Mouse (Mus musculus) testis, adult 2 months (tissue): Measurements from ENCODE around the gene Ormdl2. TPM values are rescaled to one million over a fixed set of nuclear protein-coding genes. Genes with fewer than 3 reads are reported as not detected.

ENCODE experiments used
- H3K27ac ChIP-seq: fragments of 200-500 bp; 2 replicates; pipeline ENCODE4 v1.5.1; 2012; ENCODE audit warnings: low read depth, low read length; ENCODE audit not compliant: control insufficient read depth, insufficient read depth
- H3K27me3 ChIP-seq: fragments of 200-500 bp; 2 replicates; pipeline ENCODE4 v1.6.1; 2012; ENCODE audit warnings: mild to moderate bottlenecking, low read length, moderate library complexity; ENCODE audit not compliant: control insufficient read depth, insufficient read depth
- H3K36me3 ChIP-seq: fragments of 200-500 bp; 2 replicates; pipeline ENCODE4 v1.6.1; 2012; ENCODE audit warnings: mild to moderate bottlenecking, low read length; ENCODE audit not compliant: control insufficient read depth, insufficient read depth
- H3K4me1 ChIP-seq: fragments of 200-500 bp; 2 replicates; pipeline ENCODE4 v1.6.1; 2012; ENCODE audit warnings: low read length; ENCODE audit not compliant: control insufficient read depth, insufficient read depth
- H3K4me3 ChIP-seq: fragments of 200-500 bp; 2 replicates; pipeline ENCODE4 v1.5.1; 2012; ENCODE audit warnings: low read depth, mild to moderate bottlenecking, low read length, moderate library complexity, mixed read lengths; ENCODE audit not compliant: control insufficient read depth
- CTCF ChIP-seq: fragments of 200-500 bp; IDR thresholded peaks from 2 replicates; pipeline ENCODE4 v1.5.1; 2012; ENCODE audit warnings: low read depth, mild to moderate bottlenecking, inconsistent platforms, low read length, moderate library complexity; ENCODE audit not compliant: control insufficient read depth, insufficient read depth, insufficient replicate concordance
- POLR2A ChIP-seq: fragments of 200-500 bp; IDR thresholded peaks from 2 replicates; pipeline ENCODE4 v1.6.1; 2012; ENCODE audit warnings: low read depth, mild to moderate bottlenecking, inconsistent platforms, low read length, moderate library complexity; ENCODE audit not compliant: control insufficient read depth
- polyA plus RNA-seq: library from polyadenylated mRNA; depleted of rRNA; stranded (reverse); fragments of >200 nt; gene quantifications from 2 replicates; pipeline ENCODE4 v1.2.3, GENCODE M21; 2012; rRNA removed

Ormdl2 gene
- 77.4 and 91.8 TPM in 2 replicates for polyA plus RNA-seq

DNA sequence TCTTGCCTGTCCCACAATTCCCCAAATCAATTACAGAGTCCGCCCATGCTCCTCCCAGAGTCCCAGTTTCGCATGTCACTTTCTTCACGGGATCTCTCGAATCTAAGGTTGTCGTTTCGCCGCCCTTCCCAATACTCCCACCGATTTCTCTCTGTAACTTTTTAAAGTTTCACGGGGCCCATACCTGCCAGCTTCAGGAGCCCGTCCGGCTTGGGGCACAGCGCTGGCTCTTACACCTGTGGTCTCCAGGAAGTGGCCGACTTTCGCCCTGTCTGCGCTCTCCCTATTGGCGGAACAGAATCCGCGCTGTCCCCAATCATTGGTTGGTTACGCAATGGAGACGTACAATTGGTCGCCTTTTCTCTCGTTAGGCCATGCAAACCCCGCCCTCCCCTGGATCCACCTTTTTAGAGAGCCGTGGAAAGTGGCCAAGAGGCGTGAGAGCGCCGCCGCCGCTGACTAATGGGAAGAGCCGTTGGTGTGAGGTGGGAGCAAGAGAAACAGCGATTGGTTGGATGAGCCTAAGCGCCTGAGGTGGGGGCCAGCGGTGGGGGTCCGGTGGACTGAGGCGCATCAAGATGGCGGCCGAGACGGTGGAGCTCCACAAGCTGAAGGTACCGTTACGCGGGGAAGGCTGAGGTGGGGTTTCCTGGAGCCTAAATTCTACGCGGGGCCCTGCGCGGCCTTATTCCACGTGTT lies at the start of gene Ormdl2:
TSS of gene Ormdl2 (minus strand) at position 288 of the 699 bp plus-strand sequence.
- Histone ChIP-seq H3K36me3 (peaks cover 5% of the 10 kb centered on the region), H3K27ac (peak within 1 kb of the TSS; percentile 96), H3K4me3 (peak within 1 kb of the TSS; percentile 93), H3K27me3 (no peaks in the 10 kb centered on the region), H3K4me1 (no peaks in the 10 kb centered on the region)
- TF ChIP-seq CTCF (no peak), POLR2A (peak; percentile 65)

DNA sequence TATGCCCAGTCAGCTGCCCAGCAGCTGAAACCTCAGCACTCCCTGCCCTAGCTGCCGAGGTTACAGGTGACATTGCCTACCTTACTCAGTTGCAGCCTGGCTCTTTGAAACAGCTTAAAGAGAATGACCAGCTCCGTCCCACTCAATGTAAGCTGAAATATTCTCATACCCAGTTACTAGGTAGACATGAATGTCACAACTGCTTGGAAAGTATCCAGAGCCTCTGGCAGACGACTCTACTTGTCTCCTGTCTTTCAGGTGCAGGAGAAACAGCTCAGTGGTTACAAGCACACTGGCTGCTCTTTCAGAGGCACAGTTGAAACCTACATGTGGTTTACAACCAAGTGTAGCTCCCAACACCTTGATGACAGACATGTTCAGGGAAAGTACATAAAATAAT lies 48.9 kb upstream of the Ormdl2 start:
- Histone ChIP-seq H3K4me3 (no peak overlapping the region), H3K36me3 (no peaks in the 10 kb centered on the region), H3K27me3 (no peaks in the 10 kb centered on the region), H3K4me1 (no peaks in the 10 kb centered on the region), H3K27ac (no peak overlapping the region)
- TF ChIP-seq POLR2A = no peak
- no peak for TF ChIP-seq CTCF

DNA sequence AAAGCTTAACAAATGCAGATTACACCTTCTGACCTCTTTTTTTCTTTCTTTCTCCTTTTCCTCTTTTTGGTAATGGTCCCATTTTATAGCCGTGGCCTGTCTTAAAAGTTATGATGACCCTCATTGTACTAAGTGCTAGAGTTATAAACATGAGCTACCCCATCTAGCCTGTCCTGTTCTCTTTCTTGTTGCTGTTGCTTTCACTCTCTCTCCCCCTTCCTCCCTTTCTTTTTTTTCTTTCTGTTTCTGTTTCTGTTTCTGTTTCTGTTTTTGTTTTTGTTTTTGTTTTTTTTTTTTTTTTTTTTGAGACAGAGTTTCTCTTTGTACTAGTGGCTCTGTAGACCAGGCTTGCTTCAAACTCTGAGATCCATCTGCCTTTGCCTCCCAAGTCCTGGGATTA lies 45.1 kb upstream of the Ormdl2 start:
- Histone ChIP-seq H3K4me1 (no peaks in the 10 kb centered on the region), H3K27me3 (no peaks in the 10 kb centered on the region), H3K27ac (no peak overlapping the region), H3K4me3 (no peak overlapping the region), H3K36me3 (no peaks in the 10 kb centered on the region)
- no peak for TF ChIP-seq CTCF
- no peak for TF ChIP-seq POLR2A

DNA sequence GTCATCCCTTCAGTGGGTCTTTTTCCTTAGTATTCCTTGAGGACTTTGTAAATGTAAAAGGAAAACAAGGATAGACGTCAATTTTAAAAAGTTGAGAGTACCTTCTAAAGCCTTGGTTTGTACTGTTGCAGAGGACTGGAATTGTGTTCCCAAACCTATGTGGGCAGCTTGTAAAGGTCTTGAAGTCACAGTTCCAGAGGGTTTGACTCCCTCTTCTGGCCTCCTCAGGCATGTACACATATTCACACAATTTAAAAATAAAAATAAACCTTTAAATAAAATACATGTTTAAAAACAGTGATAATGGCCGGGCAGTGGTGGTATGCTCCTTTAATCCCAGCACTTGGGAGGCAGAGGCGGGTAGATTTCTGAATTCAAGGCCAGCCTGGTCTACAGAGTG lies 44.6 kb upstream of the Ormdl2 start:
- H3K36me3 ChIP-seq = no peaks in the 10 kb centered on the region

DNA sequence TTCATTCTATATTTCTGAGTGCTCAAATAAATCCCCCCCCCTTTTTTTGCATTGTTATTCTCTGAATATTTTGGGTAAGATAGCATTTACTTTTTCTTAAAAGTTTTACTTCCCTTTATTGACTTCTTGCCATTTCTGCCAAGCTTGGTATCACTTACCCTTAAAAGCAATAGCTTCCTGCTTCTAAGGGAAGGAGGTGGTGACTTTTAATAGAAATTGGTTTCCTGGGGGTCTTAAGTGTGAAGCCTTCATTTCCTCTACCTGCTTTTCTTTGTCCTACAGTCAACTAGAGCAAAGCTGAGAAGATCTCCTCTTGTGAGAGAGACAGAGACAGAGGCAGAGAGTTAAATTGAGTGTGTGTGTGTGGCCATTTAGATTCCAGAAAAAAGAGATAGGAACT lies 39.7 kb upstream of the Ormdl2 start:
- Histone ChIP-seq H3K27me3 (no peaks in the 10 kb centered on the region), H3K36me3 (no peaks in the 10 kb centered on the region)

More for the DNA sequence above, 44.6 kb upstream of the Ormdl2 start:
- TF ChIP-seq POLR2A (no peak), CTCF (no peak)
- no peaks in the 10 kb centered on the region for H3K4me1 ChIP-seq
- H3K27ac ChIP-seq = no peak overlapping the region
- no peaks in the 10 kb centered on the region for H3K27me3 ChIP-seq
- H3K4me3 ChIP-seq = no peak overlapping the region

DNA sequence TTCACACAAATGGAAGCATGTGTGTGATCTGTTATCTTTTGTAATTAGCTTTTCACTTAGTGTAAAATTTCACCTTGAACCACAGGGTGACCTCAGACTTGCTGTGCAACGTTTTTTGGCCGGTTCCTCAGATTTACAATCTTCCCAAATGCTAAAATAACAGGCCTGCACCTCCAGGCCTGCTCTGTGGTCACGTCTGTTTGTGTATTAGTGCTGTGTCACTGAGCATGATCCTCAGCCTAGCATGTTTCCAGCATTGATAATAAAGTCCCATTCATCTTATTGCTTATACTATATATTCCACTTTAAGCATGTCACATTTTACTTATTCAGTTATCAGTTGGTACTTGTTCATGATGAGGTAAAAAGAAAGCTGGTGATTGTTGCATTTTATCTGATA lies 28.9 kb upstream of the Ormdl2 start:
- TF ChIP-seq POLR2A = no peak
- no peak for TF ChIP-seq CTCF
- Histone ChIP-seq H3K27me3 (no peaks in the 10 kb centered on the region), H3K4me1 (no peaks in the 10 kb centered on the region), H3K36me3 (no peaks in the 10 kb centered on the region; the same call in 1 of the 2 replicates), H3K4me3 (no peak overlapping the region), H3K27ac (no peak overlapping the region)

More for the DNA sequence above, 39.7 kb upstream of the Ormdl2 start:
- Histone ChIP-seq H3K4me1 (no peaks in the 10 kb centered on the region), H3K27ac (no peak overlapping the region), H3K4me3 (no peak overlapping the region)
- no peak for TF ChIP-seq POLR2A
- TF ChIP-seq CTCF = no peak

DNA sequence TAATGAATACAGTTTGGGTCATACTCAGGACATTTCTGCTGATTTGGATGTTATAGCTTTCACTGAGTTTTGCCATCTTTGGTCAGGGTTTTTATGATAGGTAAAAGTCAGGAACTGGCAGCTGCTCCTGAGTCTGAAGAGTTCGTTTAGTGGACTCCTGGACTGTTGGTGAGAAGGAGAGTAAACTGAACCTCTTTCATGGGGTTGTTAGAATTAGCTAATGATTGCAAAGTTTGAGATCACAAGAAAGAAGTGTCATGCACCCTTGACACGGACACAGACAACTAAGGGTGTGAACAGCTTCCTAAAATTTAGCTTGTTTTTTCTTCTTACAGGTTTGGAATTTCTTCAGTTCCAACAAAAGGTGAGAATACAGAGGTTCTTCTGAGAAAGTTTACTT lies 27.0 kb upstream of the Ormdl2 start:
- Histone ChIP-seq H3K27me3 (no peaks in the 10 kb centered on the region), H3K36me3 (no peaks in the 10 kb centered on the region; the same call in 1 of the 2 replicates), H3K27ac (no peak overlapping the region), H3K4me3 (no peak overlapping the region), H3K4me1 (no peaks in the 10 kb centered on the region)
- TF ChIP-seq POLR2A = no peak
- TF ChIP-seq CTCF = no peak
